Mouse (Mus musculus) liver, embryonic 16.5 days (tissue): ENCODE measurements around the gene Cyp4f39. TPM values are rescaled to one million over a fixed set of nuclear protein-coding genes. Genes with fewer than 3 reads are reported as not detected.
"Not testable (repeated sequence)": the region's sequence is repeated elsewhere in the genome, so short reads cannot be mapped to it uniquely, and the experiment has no call there.

Experiments
- ATAC-seq: fragments of 200-750 bp; cut with Nextera tagmentation; 2 replicates; pipeline ENCODE4 v1.8.0; 2017; ENCODE audit warnings: low read depth, mild to moderate bottlenecking, moderate number of reproducible peaks, moderate library complexity
- H3K27ac ChIP-seq: fragments of 300-500 bp; sonication (generic); 2 replicates; pipeline ENCODE4 v1.5.1; 2014; ENCODE audit warnings: mild to moderate bottlenecking, low read length
- H3K27me3 ChIP-seq: fragments of 300-500 bp; sonication (generic); 2 replicates; pipeline ENCODE4 v1.6.1; 2014; ENCODE audit warnings: low read depth, low read length, mixed read lengths; ENCODE audit not compliant: control insufficient read depth, insufficient read depth
- H3K36me3 ChIP-seq: fragments of 300-500 bp; sonication (generic); 2 replicates; pipeline ENCODE4 v1.6.1; 2014; ENCODE audit warnings: mild to moderate bottlenecking; ENCODE audit not compliant: control insufficient read depth, insufficient read depth
- H3K4me1 ChIP-seq: fragments of 300-500 bp; sonication (generic); 2 replicates; pipeline ENCODE4 v1.6.1; 2014; ENCODE audit warnings: low read depth, low read length, mixed read lengths; ENCODE audit not compliant: control insufficient read depth
- H3K4me2 ChIP-seq: fragments of 300-500 bp; sonication (generic); 2 replicates; pipeline ENCODE4 v1.6.1; 2014; ENCODE audit warnings: low read depth, low read length, mixed read lengths
- H3K4me3 ChIP-seq: fragments of 300-500 bp; sonication (generic); 2 replicates; pipeline ENCODE4 v1.5.1; 2014; ENCODE audit warnings: low read depth, mild to moderate bottlenecking, low read length
- H3K9ac ChIP-seq: fragments of 300-500 bp; sonication (generic); 2 replicates; pipeline ENCODE4 v1.6.1; 2014; ENCODE audit warnings: low read depth, low read length
- H3K9me3 ChIP-seq: fragments of 300-500 bp; sonication (generic); replicated peaks from 2 replicates; pipeline ENCODE4 v1.6.1; 2016; ENCODE audit warnings: low read length; ENCODE audit not compliant: control insufficient read depth
- WGBS: fragments of 180-500 bp; shearing (Covaris S2); extraction: QIAGEN DNeasy Blood & Tissue Kit; methylation state at CpG from one replicate; pipeline ENCODE4 v1.1.7; 2014; ENCODE audit not compliant: insufficient replicate concordance; 5-methylcytosine and 5-hydroxymethylcytosine counted together
- polyA plus RNA-seq: library from polyadenylated mRNA; unstranded; fragments of >200 nt; fragmentation: Nextera tagmentation; extraction: Ambion mirVana; gene quantifications from 2 replicates; pipeline ENCODE4 v1.2.1, GENCODE M21; 2015

Gene Cyp4f39
- polyA plus RNA-seq, 1 experiment from 2014 or later, result 0.81 TPM

DNA sequence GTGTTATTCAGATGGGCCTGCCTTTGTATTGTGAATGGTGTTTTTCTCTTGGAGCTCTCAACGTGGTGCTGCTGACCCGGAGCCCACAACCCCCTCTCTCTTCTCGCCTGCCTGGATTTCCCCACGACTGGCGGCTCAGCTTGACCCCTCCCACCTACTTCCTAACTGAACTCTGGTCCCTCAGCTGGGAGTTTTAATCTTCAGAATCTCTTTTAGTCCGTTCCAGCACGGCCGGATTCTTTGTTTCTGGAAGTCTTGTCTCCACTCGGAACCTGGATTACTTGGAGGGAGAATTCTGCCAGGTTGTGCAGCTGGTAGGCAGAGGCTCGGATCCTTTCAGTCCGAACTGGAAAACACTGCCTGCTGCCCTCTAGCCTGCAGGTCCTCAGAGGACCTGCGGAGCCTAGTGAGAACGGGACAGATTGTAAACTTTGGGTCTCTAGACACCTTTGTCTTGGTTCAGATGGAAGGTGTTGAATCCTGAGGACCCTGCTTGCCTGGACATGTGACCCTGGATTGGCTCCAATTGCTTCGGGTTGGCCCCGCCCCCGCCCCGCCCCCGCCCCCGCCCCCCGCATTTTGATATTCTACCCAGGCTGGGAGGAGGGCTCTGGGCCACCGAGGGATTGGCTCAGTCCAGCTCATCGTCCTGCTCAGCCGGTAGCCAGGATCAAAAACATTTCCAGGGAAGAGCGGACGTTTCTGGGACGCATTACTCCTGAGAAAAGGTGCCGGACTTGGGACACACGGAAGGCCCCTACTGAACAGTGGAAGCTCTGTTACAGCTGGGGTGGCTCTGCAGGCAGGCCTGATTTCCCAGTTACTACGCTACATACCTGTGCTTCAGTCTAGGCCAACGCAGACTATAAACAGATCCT lies 53.6 kb downstream of the Cyp4f39 start, which contains the start of gene Cyp4f17:
Cyp4f17 (plus strand) TSS at position 200 of the 878 bp plus-strand sequence.
- Histone ChIP-seq H3K4me2 (peak within 1 kb of the TSS; percentile 80), H3K4me1 (no peaks in the 10 kb centered on the region), H3K27ac (no peak within 1 kb of the TSS), H3K9ac (peak within 1 kb of the TSS; percentile 50), H3K9me3 (no peaks in the 10 kb centered on the region), H3K4me3 (peak within 1 kb of the TSS; percentile 56), H3K27me3 (no peaks in the 10 kb centered on the region), H3K36me3 (no peaks in the 10 kb centered on the region)
- WGBS, result 3% methylated on average over 30 of the region's 30 CpGs
- ATAC-seq, result peak; percentile 80

DNA sequence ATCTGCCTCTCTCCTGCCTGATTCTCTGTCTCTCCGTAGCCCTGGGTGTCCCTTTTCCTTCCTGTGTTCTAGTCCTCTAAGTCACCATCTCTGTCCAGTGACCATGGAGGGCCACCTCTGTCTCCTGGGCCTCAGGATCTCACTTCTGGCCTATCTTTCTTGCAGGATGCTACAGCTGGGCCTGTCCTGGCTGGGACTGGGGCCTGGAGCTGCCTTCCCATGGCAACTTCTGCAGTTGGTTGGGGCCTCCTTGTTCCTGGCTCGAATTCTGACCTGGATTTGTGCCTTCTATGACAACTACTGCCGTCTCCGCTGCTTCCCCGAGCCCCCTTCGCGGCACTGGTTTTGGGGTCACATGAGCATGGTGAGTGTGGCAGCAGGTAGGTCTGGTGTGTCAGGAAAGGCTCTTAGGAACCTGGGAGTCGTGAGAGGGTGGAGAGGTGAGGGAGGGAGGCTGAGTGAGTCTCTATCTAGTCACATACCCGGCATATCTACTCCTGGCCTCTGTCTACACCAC lies 54.3 kb downstream of the Cyp4f39 start:
- 58% methylated on average over 9 of the region's 9 CpGs for WGBS
- Histone ChIP-seq H3K9ac (no peak overlapping the region), H3K27me3 (no peaks in the 10 kb centered on the region), H3K4me3 (peak overlapping the region; percentile 56), H3K27ac (no peak overlapping the region), H3K4me2 (peak overlapping the region; percentile 80), H3K9me3 (no peaks in the 10 kb centered on the region), H3K36me3 (no peaks in the 10 kb centered on the region), H3K4me1 (no peaks in the 10 kb centered on the region)
- no peak for ATAC-seq

DNA sequence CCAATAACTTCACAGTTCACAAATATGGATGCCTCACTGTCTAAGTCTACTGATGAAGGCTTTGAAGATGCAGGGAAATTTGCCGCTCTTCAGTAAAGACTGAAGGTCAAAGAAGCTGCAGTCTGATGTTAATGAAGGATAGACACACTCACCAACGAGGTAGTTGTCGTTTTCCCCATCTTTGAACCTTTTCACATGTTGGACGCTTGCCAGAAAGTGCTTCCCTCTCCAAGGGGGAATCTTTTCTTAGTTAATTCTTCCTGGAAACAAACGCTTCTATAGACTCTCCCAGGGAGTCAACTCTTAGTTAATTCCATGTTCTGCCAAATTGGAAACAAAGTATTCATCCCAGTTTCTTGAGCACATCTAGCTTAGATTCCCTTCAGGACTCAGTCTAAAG lies 63.6 kb downstream of the Cyp4f39 start:
- Histone ChIP-seq H3K4me3 (no peak overlapping the region), H3K9ac (no peak overlapping the region), H3K4me2 (no peak overlapping the region), H3K4me1 (no peaks in the 10 kb centered on the region), H3K27me3 (no peaks in the 10 kb centered on the region), H3K36me3 (no peaks in the 10 kb centered on the region), H3K27ac (no peak overlapping the region), H3K9me3 (no peaks in the 10 kb centered on the region)
- WGBS, result 70% methylated on average over 5 of the region's 5 CpGs
- ATAC-seq, result no peak

DNA sequence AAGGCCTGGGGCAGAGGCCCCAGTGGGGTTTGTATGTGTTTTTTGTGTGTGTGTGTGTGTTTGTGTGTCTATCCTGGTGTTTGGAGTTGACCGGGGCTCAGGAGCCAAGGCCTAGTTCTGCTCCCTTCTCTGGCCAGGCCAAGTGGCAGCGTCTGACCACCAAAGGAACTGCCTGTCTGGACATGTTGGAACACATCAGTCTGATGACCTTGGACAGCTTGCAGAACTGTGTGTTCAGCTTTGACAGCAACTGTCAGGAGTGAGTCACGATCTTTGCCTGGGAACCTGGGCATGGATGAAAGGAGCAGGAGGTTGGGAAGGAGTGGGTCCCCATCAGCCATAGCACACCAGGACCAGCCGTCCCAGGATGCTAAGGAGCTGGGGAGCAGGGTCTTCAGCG lies 69.5 kb downstream of the Cyp4f39 start:
- ATAC-seq, result no peak
- Histone ChIP-seq H3K9me3 (no peaks in the 10 kb centered on the region), H3K9ac (no peak overlapping the region), H3K36me3 (no peaks in the 10 kb centered on the region), H3K27ac (no peak overlapping the region), H3K4me1 (no peaks in the 10 kb centered on the region), H3K4me3 (no peak overlapping the region), H3K27me3 (no peaks in the 10 kb centered on the region), H3K4me2 (no peak overlapping the region)
- 62% methylated on average over 5 of the region's 5 CpGs for WGBS

DNA sequence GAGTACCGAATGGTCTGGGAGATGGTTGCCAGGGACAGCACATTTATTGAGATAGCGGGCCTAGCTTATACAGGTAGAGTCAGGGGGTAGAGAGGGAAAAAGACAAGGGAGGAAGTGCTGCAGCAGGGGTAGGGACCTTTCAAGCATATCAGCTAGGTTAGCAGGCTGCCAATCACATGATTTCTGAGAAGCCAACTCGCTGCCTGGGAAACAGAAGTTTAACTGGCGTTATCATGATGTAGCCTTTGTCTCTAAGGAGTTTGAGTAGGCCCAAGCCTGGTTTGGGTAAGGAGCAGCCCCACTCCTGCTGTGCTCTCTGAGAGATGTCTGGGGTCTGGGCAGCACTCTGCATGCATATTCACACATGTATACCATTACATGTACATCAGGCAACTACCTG lies 69.9 kb downstream of the Cyp4f39 start:
- H3K9ac ChIP-seq, result no peak overlapping the region
- H3K9me3 ChIP-seq, result no peaks in the 10 kb centered on the region
- H3K4me1 ChIP-seq, result no peaks in the 10 kb centered on the region
- no peak for ATAC-seq
- H3K27me3 ChIP-seq, result no peaks in the 10 kb centered on the region
- WGBS, result 51% methylated on average over 4 of the region's 4 CpGs
- H3K27ac ChIP-seq, result no peak overlapping the region
- no peak overlapping the region for H3K4me2 ChIP-seq
- H3K4me3 ChIP-seq, result no peak overlapping the region
- no peaks in the 10 kb centered on the region for H3K36me3 ChIP-seq

DNA sequence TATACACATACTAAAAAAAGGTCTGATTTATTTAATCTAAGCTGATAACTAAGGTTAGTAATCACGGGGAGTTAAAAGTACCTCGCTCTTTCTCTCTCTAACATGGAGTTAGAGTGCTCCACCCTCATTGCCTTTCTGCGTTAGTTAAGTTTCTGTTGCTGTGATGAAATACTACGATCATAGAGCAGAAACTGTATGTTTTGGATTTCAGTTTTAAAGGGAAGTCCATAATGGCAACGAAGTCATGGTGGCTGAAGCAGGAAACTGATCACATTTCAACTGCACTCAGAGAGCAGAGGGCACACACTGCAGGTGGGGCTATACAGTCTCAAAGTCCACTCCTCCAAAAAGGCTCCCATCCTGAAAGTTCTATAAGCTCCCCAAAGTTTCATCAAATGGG lies 70.3 kb downstream of the Cyp4f39 start:
- no peak overlapping the region for H3K27ac ChIP-seq
- WGBS, result 61% methylated on average over 5 of the region's 5 CpGs
- H3K36me3 ChIP-seq, result no peaks in the 10 kb centered on the region
- no peaks in the 10 kb centered on the region for H3K4me1 ChIP-seq
- ATAC-seq, result no peak
- no peaks in the 10 kb centered on the region for H3K9me3 ChIP-seq
- no peaks in the 10 kb centered on the region for H3K27me3 ChIP-seq
- H3K9ac ChIP-seq, result no peak overlapping the region
- H3K4me3 ChIP-seq, result no peak overlapping the region
- no peak overlapping the region for H3K4me2 ChIP-seq

DNA sequence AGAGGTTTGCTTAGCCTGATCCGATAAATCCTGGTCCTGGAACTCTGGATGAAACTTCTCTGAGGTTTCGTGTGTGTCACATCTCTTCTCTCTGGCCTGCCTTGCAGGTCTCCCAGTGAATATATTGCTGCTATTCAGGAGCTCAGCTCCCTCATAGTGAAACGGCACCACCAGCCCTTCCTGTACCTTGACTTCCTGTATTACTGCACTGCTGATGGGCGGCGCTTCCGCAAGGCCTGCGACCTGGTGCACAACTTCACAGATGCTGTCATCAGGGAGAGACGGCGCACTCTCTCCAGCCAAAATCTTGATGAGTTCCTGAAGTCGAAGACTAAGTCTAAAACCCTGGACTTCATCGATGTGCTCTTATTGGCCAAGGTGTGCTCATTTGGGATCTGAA lies 71.4 kb downstream of the Cyp4f39 start:
- Histone ChIP-seq H3K4me2 (no peak overlapping the region), H3K9ac (no peak overlapping the region), H3K4me1 (peaks cover 3% of the 10 kb centered on the region; the same call in 1 of the 2 replicates), H3K9me3 (no peaks in the 10 kb centered on the region), H3K27ac (no peak overlapping the region), H3K27me3 (no peaks in the 10 kb centered on the region), H3K36me3 (no peaks in the 10 kb centered on the region), H3K4me3 (no peak overlapping the region)
- WGBS, result 56% methylated on average over 11 of the region's 11 CpGs
- no peak for ATAC-seq

DNA sequence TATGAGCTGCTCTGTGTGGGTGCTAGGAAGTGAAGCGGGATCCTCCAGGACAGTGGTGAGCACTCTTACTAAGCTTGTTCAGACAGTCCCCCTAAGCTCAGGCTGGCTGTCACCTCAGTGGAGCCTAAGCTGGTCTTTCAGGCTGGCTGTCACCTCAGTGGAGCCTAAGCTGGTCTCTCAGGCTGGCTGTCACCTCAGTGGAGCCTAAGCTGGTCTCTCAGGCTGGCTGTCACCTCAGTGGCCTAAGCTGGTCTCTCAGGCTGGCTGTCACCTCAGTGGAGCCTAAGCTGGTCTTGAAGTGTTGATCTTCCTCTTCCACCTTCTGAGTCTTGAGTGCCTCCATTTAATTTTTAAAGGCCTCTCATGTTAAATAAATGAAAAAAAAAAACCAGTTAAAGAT lies 73.8 kb downstream of the Cyp4f39 start:
- not testable (repeated sequence) for ATAC-seq, H3K27me3 ChIP-seq, H3K4me2 ChIP-seq, H3K9me3 ChIP-seq, H3K4me1 ChIP-seq, H3K4me3 ChIP-seq, H3K9ac ChIP-seq, H3K27ac ChIP-seq, H3K36me3 ChIP-seq
- WGBS, result 79% methylated on average over 1 of the region's 1 CpGs

DNA sequence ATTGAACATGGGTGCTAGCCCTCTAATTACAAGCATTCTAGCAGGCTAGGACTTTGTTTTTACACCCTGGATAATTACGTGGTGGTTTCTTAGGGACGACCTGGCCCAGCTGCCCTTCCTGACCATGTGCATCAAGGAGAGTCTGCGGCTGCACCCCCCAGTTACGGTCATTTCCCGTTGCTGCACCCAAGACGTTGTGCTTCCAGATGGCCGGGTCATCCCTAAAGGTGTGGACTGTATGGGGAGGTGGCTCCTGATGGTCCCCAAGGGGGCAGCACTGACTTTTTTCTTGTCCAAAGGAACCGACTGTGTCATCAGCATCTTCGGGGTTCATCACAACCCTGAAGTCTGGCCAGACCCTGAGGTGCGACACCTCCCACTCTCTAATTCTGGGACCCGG lies 75.2 kb downstream of the Cyp4f39 start:
- Histone ChIP-seq H3K4me1 (peaks cover 3% of the 10 kb centered on the region; the same call in 1 of the 2 replicates), H3K4me2 (no peak overlapping the region), H3K27me3 (no peaks in the 10 kb centered on the region), H3K27ac (no peak overlapping the region), H3K36me3 (no peaks in the 10 kb centered on the region), H3K9me3 (no peaks in the 10 kb centered on the region), H3K9ac (no peak overlapping the region), H3K4me3 (no peak overlapping the region)
- 77% methylated on average over 11 of the region's 11 CpGs for WGBS
- no peak for ATAC-seq
